Mouse (Mus musculus) spleen, postnatal 4 days (tissue): ENCODE results near the gene Ascc1.

Experiments used
- DNase-seq, 2 experiments: peaks; one replicate each; pipeline ENCODE4 v3.0.0; 2022; ENCODE audit warnings: low spot score in 2 of 2

Ascc1 gene

GRCm38 (mm10) chr10:60002673-60003212, at the start of gene Ascc1, which contains the start of gene Anapc16:
TSS of gene Ascc1 (plus strand) at chr10:60002805.
TSS of gene Anapc16 (minus strand) at chr10:60003135.
- peak; percentile 98 to 99 for DNase-seq

- no peak for DNase-seq
These were observed 49.0 kb upstream of the Ascc1 start for GRCm38 (mm10) chr10:59953564-59954039.

GRCm38 (mm10) chr10:59956681-59957080, 45.9 kb upstream of the Ascc1 start:
- no peak for DNase-seq

GRCm38 (mm10) chr10:59957171-59958149, 45.1 kb upstream of the Ascc1 start:
- no peak for DNase-seq

- DNase-seq = no peak
These were observed 44.1 kb upstream of the Ascc1 start for GRCm38 (mm10) chr10:59958458-59958857.

GRCm38 (mm10) chr10:59959517-59959916, 43.1 kb upstream of the Ascc1 start:
- DNase-seq = no peak

- DNase-seq = no peak
These were observed 39.0 kb upstream of the Ascc1 start for GRCm38 (mm10) chr10:59963609-59964008.

GRCm38 (mm10) chr10:59964504-59965361, 37.9 kb upstream of the Ascc1 start:
- no peak for DNase-seq

- no peak for DNase-seq
These were observed 37.3 kb upstream of the Ascc1 start for GRCm38 (mm10) chr10:59965362-59965695.

- no peak for DNase-seq
These were observed 36.8 kb upstream of the Ascc1 start for GRCm38 (mm10) chr10:59965788-59966187.

GRCm38 (mm10) chr10:59966743-59967142, 35.9 kb upstream of the Ascc1 start:
- DNase-seq = no peak

- no peak for DNase-seq
These were observed 35.2 kb upstream of the Ascc1 start for GRCm38 (mm10) chr10:59967309-59967942.

GRCm38 (mm10) chr10:59969821-59970449, 32.7 kb upstream of the Ascc1 start:
- DNase-seq = peak; percentile 47 to 68

GRCm38 (mm10) chr10:59970450-59971062, 32.0 kb upstream of the Ascc1 start:
- DNase-seq = no peak

- DNase-seq = no peak
These were observed 30.8 kb upstream of the Ascc1 start for GRCm38 (mm10) chr10:59971813-59972212.

- DNase-seq = no peak
These were observed 30.1 kb upstream of the Ascc1 start for GRCm38 (mm10) chr10:59972534-59972933.

GRCm38 (mm10) chr10:59972999-59973398, 29.6 kb upstream of the Ascc1 start:
- no peak for DNase-seq

GRCm38 (mm10) chr10:59973400-59973799, 29.2 kb upstream of the Ascc1 start:
- no peak for DNase-seq

- DNase-seq = peak; percentile 59 to 74
These were observed 28.4 kb upstream of the Ascc1 start for GRCm38 (mm10) chr10:59974191-59974664.

GRCm38 (mm10) chr10:59974786-59975185, 27.8 kb upstream of the Ascc1 start:
- no peak for DNase-seq
